Mouse (Mus musculus) kidney, adult 2 months (tissue): Measurements from ENCODE around the gene Cnih2. TPM values are rescaled to one million over a fixed set of nuclear protein-coding genes. Genes with fewer than 3 reads are reported as not detected.

Source experiments
- DNase-seq: peaks from one replicate; pipeline ENCODE4 v3.0.0; 2021
- H3K27ac ChIP-seq: fragments of 200-500 bp; 2 replicates; pipeline ENCODE4 v1.5.1; 2012; ENCODE audit warnings: low read depth, low read length, control low read depth, inconsistent platforms; ENCODE audit not compliant: insufficient read depth
- H3K27me3 ChIP-seq: fragments of 200-500 bp; replicated peaks from 2 replicates; pipeline ENCODE4 v1.6.1; 2012; ENCODE audit warnings: mild to moderate bottlenecking, moderate library complexity, low read length, inconsistent platforms; ENCODE audit not compliant: control insufficient read depth, insufficient read depth
- H3K36me3 ChIP-seq: fragments of 200-500 bp; 2 replicates; pipeline ENCODE4 v1.6.1; 2012; ENCODE audit warnings: mild to moderate bottlenecking, moderate library complexity, low read length, inconsistent platforms; ENCODE audit not compliant: control insufficient read depth, insufficient read depth
- H3K4me1 ChIP-seq: fragments of 200-500 bp; 2 replicates; pipeline ENCODE4 v1.6.1; 2011; ENCODE audit warnings: low read length; ENCODE audit not compliant: control insufficient read depth, insufficient read depth
- H3K4me3 ChIP-seq: fragments of 200-500 bp; 2 replicates; pipeline ENCODE4 v1.5.1; 2011; ENCODE audit warnings: mild to moderate bottlenecking, low read depth, low read length, control low read depth; ENCODE audit not compliant: insufficient read depth
- CTCF ChIP-seq: fragments of 200-500 bp; conservative IDR thresholded peaks from 2 replicates; pipeline ENCODE4 v1.5.1; 2011; ENCODE audit warnings: low read depth, mild to moderate bottlenecking, control low read depth, low read length, moderate library complexity, mixed read lengths; ENCODE audit not compliant: insufficient read depth, insufficient read length
- POLR2A ChIP-seq: fragments of 200-500 bp; IDR thresholded peaks from one replicate; pipeline ENCODE4 v1.6.1; 2011; ENCODE audit warnings: low read depth, low read length, control low read depth
- WGBS: fragments of 180-500 bp; shearing (Covaris S2); methylation state at CpG from one replicate; pipeline ENCODE4 v1.1.7; 2018; 5-methylcytosine and 5-hydroxymethylcytosine counted together
- polyA plus RNA-seq: library from polyadenylated mRNA; depleted of rRNA; stranded (reverse); fragments of >200 nt; gene quantifications from 2 replicates; pipeline ENCODE4 v1.2.3, GENCODE M21; 2012

Cnih2 gene
- polyA plus RNA-seq, 1 experiment, result 0.36 TPM

- Histone ChIP-seq H3K4me1 (no peaks in the 10 kb centered on the region), H3K4me3 (peak overlapping the region; percentile 54), H3K27ac (no peak overlapping the region), H3K27me3 (no peaks in the 10 kb centered on the region), H3K36me3 (no peaks in the 10 kb centered on the region)
- TF ChIP-seq POLR2A (no peak), CTCF (peak; percentile 68)
- peak; percentile 61 for DNase-seq
- WGBS, result 1% methylated on average over 15 of the region's 15 CpGs
These were observed 25.3 kb downstream of the Cnih2 start for GRCm38 (mm10) chr19:5073028-5073427.

GRCm38 (mm10) chr19:5072389-5073019, 25.8 kb downstream of the Cnih2 start:
- no peaks in the 10 kb centered on the region for H3K27me3 ChIP-seq
- H3K4me1 ChIP-seq, result no peaks in the 10 kb centered on the region
- peak overlapping the region; percentile 54 for H3K4me3 ChIP-seq
- no peaks in the 10 kb centered on the region for H3K36me3 ChIP-seq
- TF ChIP-seq POLR2A, result no peak
- TF ChIP-seq CTCF, result no peak
- peak; percentile 43 for DNase-seq
- WGBS, result 4% methylated on average over 20 of the region's 20 CpGs
- peak overlapping the region; percentile 52; the same call in 1 of the 2 replicates for H3K27ac ChIP-seq

GRCm38 (mm10) chr19:5071545-5072369, 26.6 kb downstream of the Cnih2 start:
- DNase-seq, result peak; percentile 81
- 8% methylated on average over 40 of the region's 40 CpGs for WGBS
- Histone ChIP-seq H3K4me3 (peak overlapping the region; percentile 54), H3K27ac (peak overlapping the region; percentile 52; the same call in 1 of the 2 replicates), H3K4me1 (no peaks in the 10 kb centered on the region; the same call in 1 of the 2 replicates), H3K36me3 (no peaks in the 10 kb centered on the region), H3K27me3 (no peaks in the 10 kb centered on the region)
- TF ChIP-seq CTCF, result no peak
- TF ChIP-seq POLR2A, result no peak

GRCm38 (mm10) chr19:5071077-5071476, 27.2 kb downstream of the Cnih2 start:
- H3K4me3 ChIP-seq, result no peak overlapping the region

GRCm38 (mm10) chr19:5069978-5070377, 28.3 kb downstream of the Cnih2 start:
- H3K27ac ChIP-seq, result no peak overlapping the region
- DNase-seq, result no peak
- H3K27me3 ChIP-seq, result no peaks in the 10 kb centered on the region
- WGBS, result 85% methylated on average over 7 of the region's 7 CpGs
- no peaks in the 10 kb centered on the region; the same call in 1 of the 2 replicates for H3K4me1 ChIP-seq
- TF ChIP-seq CTCF, result no peak
- no peak for TF ChIP-seq POLR2A
- H3K4me3 ChIP-seq, result no peak overlapping the region
- no peaks in the 10 kb centered on the region for H3K36me3 ChIP-seq

More at GRCm38 (mm10) chr19:5071077-5071476, 27.2 kb downstream of the Cnih2 start:
- 39% methylated on average over 11 of the region's 11 CpGs for WGBS
- no peak for TF ChIP-seq POLR2A
- no peak for TF ChIP-seq CTCF
- H3K4me1 ChIP-seq, result no peaks in the 10 kb centered on the region; the same call in 1 of the 2 replicates
- DNase-seq, result no peak
- H3K27me3 ChIP-seq, result no peaks in the 10 kb centered on the region
- H3K27ac ChIP-seq, result no peak overlapping the region
- H3K36me3 ChIP-seq, result no peaks in the 10 kb centered on the region

- TF ChIP-seq POLR2A, result no peak
- TF ChIP-seq CTCF, result no peak
- H3K27ac ChIP-seq, result no peak overlapping the region
- no peaks in the 10 kb centered on the region; the same call in 1 of the 2 replicates for H3K4me1 ChIP-seq
- WGBS, result 83% methylated on average over 5 of the region's 5 CpGs
- no peaks in the 10 kb centered on the region for H3K27me3 ChIP-seq
- H3K36me3 ChIP-seq, result no peaks in the 10 kb centered on the region
- no peak overlapping the region for H3K4me3 ChIP-seq
- no peak for DNase-seq
These were observed 28.8 kb downstream of the Cnih2 start for GRCm38 (mm10) chr19:5069486-5069885.

GRCm38 (mm10) chr19:5068570-5069234, 29.6 kb downstream of the Cnih2 start:
- Histone ChIP-seq H3K4me3 (peak overlapping the region; percentile 40), H3K27ac (no peak overlapping the region), H3K27me3 (no peaks in the 10 kb centered on the region), H3K4me1 (no peaks in the 10 kb centered on the region; the same call in 1 of the 2 replicates), H3K36me3 (no peaks in the 10 kb centered on the region)
- 31% methylated on average over 21 of the region's 21 CpGs for WGBS
- no peak for TF ChIP-seq CTCF
- TF ChIP-seq POLR2A, result no peak
- peak; percentile 25 for DNase-seq
